Comparison of ENCODE assay signal across 22 mouse cellular contexts in the genomic region with DNA sequence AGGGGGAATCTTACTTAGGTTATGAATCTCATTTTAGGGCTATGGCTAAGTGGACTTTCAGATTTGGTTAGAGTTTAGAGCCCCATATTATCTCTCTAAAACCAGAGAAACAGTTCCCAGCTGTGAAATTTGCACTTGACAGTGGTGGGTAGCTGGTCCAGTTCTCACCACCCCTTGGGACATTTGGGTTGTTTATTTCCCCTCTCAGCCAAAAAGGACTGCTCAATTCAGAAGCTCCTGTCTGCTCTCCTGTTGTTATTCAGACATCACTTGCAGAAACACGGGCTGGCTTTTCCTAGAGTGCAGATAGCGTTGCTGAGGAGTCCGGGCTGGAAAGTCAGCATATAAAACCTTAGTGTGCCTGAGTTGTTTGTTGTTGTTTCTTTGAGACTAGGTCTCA.
"Had no signal": no experiment of that assay in that cellular context is flagged by ENCODE, and none has a peak within 500 bp of the region (broad histone marks: within the 10 kb centered on the region; RNA-seq: fewer than 3 reads in every experiment).

No protein-coding gene starts in this region.

- H3K4me1 ChIP-seq: limb, embryonic 15.5 days; midbrain, embryonic 15.5 days had no signal

- DNase-seq: kidney, postnatal 14 days; kidney, postnatal 4 days; left cerebral cortex, postnatal 4 days; liver, postnatal 0 days; lung, embryonic 14.5 days; right cerebral cortex, adult 18-20 months; right cerebral cortex, postnatal 14 days; right cerebral cortex, postnatal 4 days; thymus, adult 2 months; thymus, postnatal 14 days; thymus, postnatal 4 days had no signal

- H3K27me3 ChIP-seq: limb, embryonic 12.5 days; limb, embryonic 15.5 days; midbrain, embryonic 12.5 days; midbrain, embryonic 15.5 days; neural tube, embryonic 12.5 days; neural tube, embryonic 15.5 days had no signal

- ATAC-seq: liver, postnatal 0 days; lung, postnatal 0 days; midbrain, embryonic 15.5 days had no signal

- H3K9ac ChIP-seq: limb, embryonic 12.5 days; limb, embryonic 15.5 days; liver, embryonic 14.5 days; liver, postnatal 0 days; lung, embryonic 14.5 days; midbrain, embryonic 12.5 days; midbrain, embryonic 15.5 days; neural tube, embryonic 12.5 days; neural tube, embryonic 15.5 days had no signal

- H3K36me3 ChIP-seq: limb, embryonic 12.5 days; limb, embryonic 15.5 days; midbrain, embryonic 12.5 days; midbrain, embryonic 15.5 days; neural tube, embryonic 12.5 days; neural tube, embryonic 15.5 days had no signal

- H3K27ac ChIP-seq: limb, embryonic 12.5 days; limb, embryonic 15.5 days; liver, embryonic 14.5 days; macrophage; midbrain, embryonic 12.5 days; midbrain, embryonic 15.5 days; neural tube, embryonic 12.5 days; neural tube, embryonic 15.5 days; stomach, postnatal 0 days had no signal

- H3K4me3 ChIP-seq: limb, embryonic 12.5 days; limb, embryonic 15.5 days; midbrain, embryonic 12.5 days; midbrain, embryonic 15.5 days; neural tube, embryonic 12.5 days; neural tube, embryonic 15.5 days had no signal

- H3K9me3 ChIP-seq: limb, embryonic 12.5 days; limb, embryonic 15.5 days; midbrain, embryonic 12.5 days; midbrain, embryonic 15.5 days; neural tube, embryonic 12.5 days; neural tube, embryonic 15.5 days had no signal

- H3K4me2 ChIP-seq: limb, embryonic 12.5 days; limb, embryonic 15.5 days; liver, embryonic 11.5 days; lung, embryonic 14.5 days; midbrain, embryonic 12.5 days; midbrain, embryonic 15.5 days; neural tube, embryonic 12.5 days; neural tube, embryonic 15.5 days had no signal
